Mouse (Mus musculus): ENCODE results near the gene Ccdc181.

Gene Ccdc181

DNA sequence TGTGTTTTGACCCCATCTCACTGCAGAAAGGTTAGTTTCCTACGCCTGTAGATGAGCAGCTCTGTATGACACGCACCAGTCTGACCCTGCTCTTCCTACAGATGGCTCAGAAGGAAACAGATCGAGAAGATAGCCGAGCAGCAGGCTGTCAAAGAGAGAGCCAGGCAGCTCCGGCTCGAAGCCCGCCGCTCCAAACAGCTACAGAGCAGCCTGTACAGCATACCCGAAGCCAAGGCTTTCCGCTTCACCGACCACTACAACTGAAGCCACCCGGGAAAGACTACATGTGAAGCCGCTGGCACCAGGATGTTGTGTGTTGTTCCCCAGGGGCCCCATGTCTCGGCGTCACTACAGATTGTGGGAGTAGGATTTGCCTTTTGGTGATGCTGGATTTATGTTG is 12.0 kb downstream of the Ccdc181 start:
- peak; percentile 43 to 58 for DNase-seq

GRCm38 (mm10) chr1:164292040-164292439 is 16.7 kb downstream of the Ccdc181 start:
- no peak for DNase-seq

DNA sequence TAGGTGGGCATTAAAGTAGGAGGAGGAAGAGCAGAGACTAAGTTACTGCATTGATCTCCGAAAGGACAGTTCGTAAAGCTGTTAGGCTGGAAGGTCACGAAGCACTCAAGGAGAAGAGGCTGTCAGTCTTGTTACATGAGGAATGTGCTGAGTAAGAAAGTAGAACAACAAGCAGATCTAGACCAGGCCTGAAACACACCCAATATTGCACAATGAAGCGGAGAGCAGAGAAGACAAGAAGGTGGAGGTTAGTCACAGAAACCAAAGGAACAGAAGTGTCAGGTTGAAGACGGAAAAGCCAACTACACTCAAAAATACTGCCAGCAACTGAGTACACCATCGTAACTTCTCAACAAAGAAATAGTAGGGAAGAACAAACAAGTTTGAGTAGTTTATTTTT is 18.7 kb downstream of the Ccdc181 start:
- DNase-seq = no peak

GRCm38 (mm10) chr1:164296473-164296872 is 21.1 kb downstream of the Ccdc181 start:
- DNase-seq = no peak

DNA sequence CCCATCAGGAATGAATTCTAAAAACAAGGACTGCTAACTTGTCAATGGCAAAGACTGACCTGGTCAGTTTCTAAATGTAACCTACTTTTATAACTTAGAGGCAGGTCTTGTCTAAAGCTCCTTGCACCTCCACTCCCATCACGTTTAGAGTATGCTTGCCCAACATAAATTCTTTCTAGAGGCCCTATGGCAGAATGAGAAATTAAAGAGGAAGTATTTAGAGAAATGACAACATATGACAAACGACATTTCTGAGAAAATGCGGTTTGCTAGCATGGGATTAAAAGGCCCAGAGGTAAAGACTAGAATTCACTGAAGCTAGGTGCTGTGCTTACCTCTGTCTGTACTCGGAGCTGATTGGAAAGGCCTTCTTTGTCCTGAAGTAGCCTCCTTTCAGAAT is 26.6 kb downstream of the Ccdc181 start:
- no peak for DNase-seq

DNA sequence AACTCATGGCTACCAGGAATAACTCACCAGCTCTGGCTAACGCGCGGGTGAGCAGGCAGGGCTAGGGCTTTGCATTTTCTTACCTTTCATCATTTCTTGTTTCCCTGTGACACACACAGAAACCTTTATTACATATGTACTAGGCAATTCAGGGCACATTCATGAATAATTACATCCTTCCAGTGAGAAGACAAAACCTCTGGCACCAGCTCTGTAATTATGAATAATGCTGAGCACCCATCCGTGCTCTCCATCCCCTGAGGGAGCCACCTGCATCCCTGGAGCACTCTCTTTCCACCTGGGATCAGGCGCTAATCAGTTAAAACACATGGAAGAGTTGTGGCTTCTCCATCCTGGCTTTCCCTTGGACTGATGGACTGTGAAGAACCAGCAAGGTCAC is 28.4 kb downstream of the Ccdc181 start, which contains the start of gene Nme7:
Gene Nme7 (plus strand): TSS at position 301 of the 400 bp plus-strand sequence.
- no peak for DNase-seq

GRCm38 (mm10) chr1:164307124-164307751 is 31.9 kb downstream of the Ccdc181 start, which contains the start of gene Blzf1:
Blzf1 (minus strand) TSS chr1:164307489.
- DNase-seq = peak; percentile 99 to 100

DNA sequence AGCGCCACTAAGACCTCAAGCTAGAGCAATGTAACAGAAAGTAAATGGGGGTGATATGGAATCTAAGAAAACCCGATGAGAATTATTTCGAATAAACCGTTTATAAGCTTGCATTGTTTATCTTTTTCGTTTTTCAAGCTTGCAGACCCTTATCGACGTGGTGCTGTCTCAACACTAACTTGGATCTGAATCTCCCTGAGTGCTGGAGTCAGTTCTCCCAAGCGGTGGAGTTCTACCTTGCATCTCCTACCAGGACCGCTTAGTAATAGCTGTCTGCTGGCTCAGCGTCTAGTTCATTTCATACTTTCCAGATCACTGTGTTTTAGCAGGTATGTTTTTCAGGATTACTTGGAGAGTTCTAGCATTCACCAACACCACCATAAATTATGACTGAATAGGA is 32.5 kb downstream of the Ccdc181 start:
- DNase-seq = no peak

DNA sequence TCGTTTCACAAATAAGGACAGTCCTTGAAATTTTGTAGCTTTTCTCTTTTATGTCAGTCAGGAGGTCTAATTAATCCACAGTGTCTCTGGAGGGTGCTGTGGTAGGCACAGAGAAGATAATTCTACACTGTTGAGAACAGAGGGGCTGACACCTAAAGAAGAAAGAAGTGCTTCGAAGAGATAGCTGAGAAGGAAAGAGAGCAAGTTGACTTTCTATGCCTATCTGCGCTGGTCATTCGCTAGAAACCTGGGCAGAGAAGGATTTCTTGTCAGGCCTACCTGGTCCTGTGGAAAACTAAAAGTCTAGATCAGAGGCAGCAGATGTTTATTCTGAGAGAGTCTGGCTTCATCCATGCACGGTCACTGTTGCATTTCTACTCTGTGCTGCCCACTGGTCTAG is 38.7 kb downstream of the Ccdc181 start:
- DNase-seq = no peak

- DNase-seq = peak; percentile 65 to 71
Measured at GRCm38 (mm10) chr1:164315266-164315665, 39.9 kb downstream of the Ccdc181 start.

- DNase-seq = peak; percentile 82 to 83
Measured at GRCm38 (mm10) chr1:164316697-164317096, 41.3 kb downstream of the Ccdc181 start.

DNA sequence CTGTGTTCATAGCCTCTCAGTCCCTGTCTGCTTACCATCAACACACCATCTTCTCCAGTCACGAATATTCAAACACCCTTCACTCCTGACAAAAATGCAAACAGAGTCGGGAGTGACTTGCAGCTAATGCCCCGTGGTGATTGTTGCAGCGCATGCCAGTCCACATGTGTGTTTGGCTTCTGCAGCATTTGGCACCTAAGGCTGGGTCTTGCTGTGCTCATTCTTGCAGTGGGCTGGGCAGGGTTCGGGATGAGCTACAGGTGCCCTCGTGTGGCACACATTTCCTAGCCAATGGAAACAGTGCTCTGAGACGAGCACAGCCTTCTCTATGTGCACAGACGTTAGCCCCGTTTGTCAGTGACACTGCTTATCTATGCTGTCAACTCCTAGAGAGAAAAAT is 41.9 kb downstream of the Ccdc181 start:
- DNase-seq = no peak

DNA sequence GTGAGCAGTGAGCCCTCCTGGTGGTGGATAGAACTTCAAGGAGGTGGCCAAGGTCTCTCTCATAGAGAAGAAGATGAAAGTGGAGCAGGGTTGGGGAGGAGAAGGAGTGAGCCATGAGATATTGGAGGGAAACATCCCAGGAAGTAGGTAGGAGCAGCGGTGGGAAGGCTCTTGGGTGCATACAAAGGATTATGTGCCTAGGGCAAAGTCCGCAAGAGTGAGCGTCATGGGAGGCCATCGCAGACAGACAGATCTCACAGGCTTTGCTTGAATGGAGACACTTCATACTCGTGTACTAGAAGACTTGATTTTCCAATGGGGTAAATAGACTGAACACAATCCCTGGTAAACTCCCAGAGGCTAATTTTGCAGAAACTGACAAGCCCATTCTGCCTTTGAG is 43.1 kb downstream of the Ccdc181 start:
- DNase-seq = no peak

- no peak for DNase-seq
Measured at GRCm38 (mm10) chr1:164319542-164320140, 44.3 kb downstream of the Ccdc181 start.

GRCm38 (mm10) chr1:164320731-164321130 is 45.3 kb downstream of the Ccdc181 start:
- DNase-seq = no peak

GRCm38 (mm10) chr1:164321408-164321807 is 46.0 kb downstream of the Ccdc181 start:
- peak; percentile 31 to 54 for DNase-seq

GRCm38 (mm10) chr1:164322987-164323650 is 47.7 kb downstream of the Ccdc181 start:
- DNase-seq = peak; percentile 22 to 33

GRCm38 (mm10) chr1:164324221-164324620 is 48.8 kb downstream of the Ccdc181 start:
- no peak for DNase-seq

DNA sequence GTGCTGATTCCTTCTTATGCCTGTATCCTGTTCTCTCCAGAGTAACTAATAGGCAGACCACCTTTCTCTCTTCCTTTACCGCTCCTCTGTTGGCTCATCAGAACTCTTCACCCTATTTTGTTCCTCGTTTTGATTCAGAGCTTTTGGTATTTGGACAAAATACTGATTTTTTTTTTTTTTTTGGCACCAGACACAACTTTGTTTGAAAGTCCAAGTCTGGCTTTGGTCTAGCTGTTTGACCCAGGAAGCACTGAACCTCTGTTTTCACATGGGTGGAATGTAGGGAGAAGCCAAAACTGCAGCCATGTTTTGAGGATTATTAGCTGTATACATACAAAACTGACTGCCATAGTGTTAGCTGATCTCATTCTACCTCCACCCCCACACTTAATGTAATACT is 49.5 kb downstream of the Ccdc181 start:
- no peak for DNase-seq

DNA sequence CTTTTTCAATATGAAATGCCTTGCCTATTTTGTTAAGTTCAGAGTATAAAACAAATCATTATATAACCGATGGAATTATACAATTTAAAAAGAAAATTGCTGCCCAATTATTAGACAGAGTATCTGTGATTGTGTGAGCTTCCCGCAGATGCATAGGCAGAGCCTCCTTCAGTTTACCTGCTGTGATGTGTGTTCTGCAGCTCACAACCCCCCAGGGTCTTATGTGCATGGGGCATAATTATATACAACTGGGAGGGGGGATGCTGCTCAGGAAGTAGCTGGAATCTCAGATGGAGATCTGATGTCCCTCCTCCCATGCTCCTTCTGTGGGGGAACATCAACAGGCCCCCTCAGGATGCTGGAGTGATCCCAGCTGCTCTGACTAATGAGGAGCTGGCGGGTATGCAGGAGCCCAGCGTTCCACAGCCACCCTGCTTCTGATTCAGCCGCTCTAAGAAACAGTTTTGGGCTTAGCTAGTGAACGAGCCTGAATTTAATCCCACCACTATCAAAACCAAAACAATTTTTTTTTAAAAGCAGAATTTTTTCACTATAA is 51.3 kb downstream of the Ccdc181 start:
- peak; percentile 60 to 66 for DNase-seq

DNA sequence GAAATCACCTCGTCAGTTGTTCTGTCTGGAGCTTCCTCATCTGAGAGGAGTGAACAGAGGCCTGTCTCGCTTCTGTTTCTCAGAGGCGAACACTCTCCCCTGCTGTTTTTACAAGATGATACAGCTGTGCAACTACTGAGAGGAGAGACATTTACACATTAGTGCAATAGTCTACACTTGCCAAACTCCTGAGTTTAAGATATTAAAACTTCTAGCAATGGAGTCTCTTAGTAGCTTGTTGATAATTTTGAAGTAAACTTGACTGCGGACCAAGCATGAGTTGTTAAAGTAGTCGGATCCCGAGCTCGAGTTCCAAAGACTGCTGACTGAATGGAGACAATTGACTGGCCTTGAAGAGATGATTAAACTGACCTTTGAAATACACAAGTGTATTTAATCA is 52.4 kb downstream of the Ccdc181 start:
- DNase-seq = no peak

DNA sequence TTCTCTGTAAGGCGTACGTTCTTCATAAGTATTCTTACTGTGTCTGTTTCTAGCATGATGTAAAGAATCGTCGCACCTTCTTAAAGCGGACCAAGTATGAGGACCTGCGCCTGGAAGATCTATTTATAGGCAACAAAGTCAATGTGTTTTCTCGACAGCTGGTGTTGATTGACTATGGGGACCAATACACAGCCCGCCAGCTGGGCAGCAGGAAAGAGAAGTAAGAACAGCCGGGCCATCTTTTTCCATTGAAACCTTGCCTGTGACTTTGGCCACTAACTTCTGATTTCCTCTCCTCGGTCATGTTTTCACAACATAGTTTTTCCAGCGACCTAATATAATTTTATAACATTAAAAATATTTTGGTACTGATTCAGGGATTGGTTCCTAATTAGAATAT is 57.2 kb downstream of the Ccdc181 start:
- DNase-seq = no peak

DNA sequence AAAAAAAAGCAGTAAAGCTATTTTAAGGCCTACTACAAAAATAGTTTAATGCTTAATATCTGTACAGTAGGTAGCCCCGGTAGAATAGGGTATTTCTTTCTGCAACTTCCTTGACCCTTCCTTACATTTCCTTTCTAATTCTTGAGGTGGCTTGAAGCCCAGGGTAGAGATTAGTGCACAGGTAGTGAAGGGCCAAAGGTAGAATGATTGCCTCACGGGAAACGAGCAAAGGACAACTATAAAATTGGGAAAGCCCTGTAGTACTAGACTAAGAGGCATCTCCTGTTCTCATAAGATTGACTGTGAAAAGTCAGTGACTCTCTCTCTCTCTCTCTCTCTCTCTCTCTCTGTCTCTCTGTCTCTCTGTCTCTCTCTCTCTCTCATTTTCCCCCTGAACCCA is 60.0 kb downstream of the Ccdc181 start:
- no peak for DNase-seq

GRCm38 (mm10) chr1:164335846-164336245 is 60.5 kb downstream of the Ccdc181 start:
- DNase-seq = no peak

Measured in kidney, postnatal 4 days (tissue).